9 mouse cellular contexts compared by ENCODE assay signal in the genomic region with DNA sequence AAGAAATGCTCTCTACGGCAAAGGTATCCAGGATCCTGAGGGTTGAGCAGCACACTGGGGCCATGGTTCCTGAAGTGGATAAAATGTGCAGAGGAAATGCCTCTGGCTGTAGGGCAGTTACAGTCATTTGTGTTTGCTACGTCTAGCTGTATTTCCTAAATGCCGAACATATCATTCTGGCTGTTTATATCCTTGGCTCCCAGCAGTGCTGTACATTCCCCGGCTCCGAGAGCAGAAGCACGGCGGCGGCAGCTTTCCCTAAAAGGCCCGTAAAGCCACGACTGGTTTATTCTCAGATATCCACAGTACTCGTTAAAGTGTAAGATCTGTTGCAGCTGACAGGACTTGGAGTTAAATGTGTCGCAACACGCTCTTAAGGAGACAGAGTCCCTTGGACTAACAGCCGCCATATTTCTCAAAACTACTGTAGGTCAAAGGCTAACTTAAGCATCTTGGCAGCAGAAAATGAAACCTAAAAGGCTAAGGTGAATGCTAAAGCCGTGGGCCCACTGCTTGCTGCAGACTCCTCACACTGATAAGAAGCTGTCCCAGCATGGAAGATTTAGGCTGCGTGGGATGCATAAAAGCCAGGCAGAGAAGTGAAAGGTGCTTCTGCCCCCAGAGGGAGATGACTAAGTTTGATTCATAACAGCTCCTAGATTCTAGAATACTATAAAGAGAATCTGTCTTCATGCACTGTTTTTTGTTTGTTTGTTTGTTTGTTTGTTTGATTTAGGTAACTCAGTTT.
A peak's percentile ranks its signal among the peaks of the same experiment; 100 is the strongest.
DNase-seq lines count a peak whose midpoint lies in the region; ATAC-seq and TF ChIP-seq lines count a peak whose summit lies in the region.
"Had no signal": no experiment of that assay in that cellular context is flagged by ENCODE, and none has a peak within 500 bp of the region (broad histone marks: within the 10 kb centered on the region; RNA-seq: fewer than 3 reads in every experiment).

No protein-coding gene starts in this region.

- no peak for TF ChIP-seq CTCF in thymus, adult 2 months (IDR thresholded peaks at IDR 0.05; ENCODE audit: borderline replicate concordance, control insufficient read depth, extremely low read depth, insufficient read depth, low read length, poor library complexity)

- ATAC-seq in stomach, embryonic 14.5 days (ENCODE audit: insufficient number of reproducible peaks, insufficient read depth, low FRiP score, low read depth), result no peak; the same call in 1 of the 2 replicates
- ATAC-seq in erythroblast, adult 5-6 weeks (replicated peaks; ENCODE audit: low FRiP score, poor library complexity, severe bottlenecking), result no peak

- no peak for TF ChIP-seq POLR2A in thymus, adult 2 months (IDR thresholded peaks at IDR 0.05; ENCODE audit: control insufficient read depth, extremely low read depth, insufficient read depth, low read length, poor library complexity)

- no peak overlapping the region for H3K4me2 ChIP-seq in stomach, embryonic 14.5 days (replicated peaks; ENCODE audit: low read depth, low read length)

- WGBS in stomach, embryonic 14.5 days, result 26% methylated on average over 16 of the region's 16 CpGs
- WGBS in thymus, adult 2 months, result 93% methylated on average over 16 of the region's 16 CpGs

- H3K36me3 ChIP-seq in stomach, embryonic 14.5 days (ENCODE audit: control insufficient read depth, insufficient read depth, low read length), result no peaks in the 10 kb centered on the region
- no peaks in the 10 kb centered on the region for H3K36me3 ChIP-seq in thymus, adult 2 months (ENCODE audit: control insufficient read depth, insufficient read depth, low read length)

- DNase-seq in heart, adult 11 months, result peak; percentile 88
- DNase-seq in heart, postnatal 25 days (ENCODE audit: low spot score), result no peak
- peak; percentile 5 to 9 for DNase-seq in heart, adult 9 months (ENCODE audit: low spot score in 2 of 2)
- DNase-seq in kidney, postnatal 36 days, result peak; percentile 10 to 15
- no peak for DNase-seq in thymus, adult 2 months
- no peak for DNase-seq in adrenal gland, postnatal 4 days (ENCODE audit: low spot score in 2 of 2)
- DNase-seq: cerebellum, postnatal 10 days had no signal

- no peaks in the 10 kb centered on the region; the same call in 1 of the 2 replicates for H3K4me1 ChIP-seq in stomach, embryonic 14.5 days (ENCODE audit: control insufficient read depth, insufficient read depth, low read length)
- no peaks in the 10 kb centered on the region for H3K4me1 ChIP-seq in thymus, adult 2 months (replicated peaks; ENCODE audit: control insufficient read depth, insufficient read depth, low read length)

- peak overlapping the region; percentile 57 for H3K27ac ChIP-seq in stomach, embryonic 14.5 days (ENCODE audit: low read length)
- H3K27ac ChIP-seq in thymus, adult 2 months (ENCODE audit: control insufficient read depth, insufficient read depth, low read length), result no peak overlapping the region

- H3K9me3 ChIP-seq in stomach, embryonic 14.5 days (ENCODE audit: control insufficient read depth, low read depth, low read length), result no peaks in the 10 kb centered on the region

- no peaks in the 10 kb centered on the region for H3K27me3 ChIP-seq in stomach, embryonic 14.5 days (ENCODE audit: control insufficient read depth, insufficient read depth, low read length)
- H3K27me3 ChIP-seq in thymus, adult 2 months (ENCODE audit: control insufficient read depth, insufficient read depth, low read length), result no peaks in the 10 kb centered on the region

- no peak overlapping the region for H3K4me3 ChIP-seq in stomach, embryonic 14.5 days (ENCODE audit: low read depth, low read length)
- H3K4me3 ChIP-seq in thymus, adult 2 months (ENCODE audit: control insufficient read depth, insufficient read depth, low read length), result no peak overlapping the region

- intact Hi-C loops in heart, postnatal 25 days (cut with DNase I), result no loop called here

- H3K9ac ChIP-seq in stomach, embryonic 14.5 days (replicated peaks; ENCODE audit: low read depth, low read length), result no peak overlapping the region

Comparison
In these comparisons a context has a peak if more than half of its experiments do, and no peak if none do; other contexts are left out.
1. DNase-seq: peak in heart, adult 11 months (single experiment), heart, adult 9 months (2 of 2) and kidney, postnatal 36 days (2 of 2); none in heart, postnatal 25 days (single experiment), thymus, adult 2 months (single experiment) and adrenal gland, postnatal 4 days (0 of 2).